In the genomic region with DNA sequence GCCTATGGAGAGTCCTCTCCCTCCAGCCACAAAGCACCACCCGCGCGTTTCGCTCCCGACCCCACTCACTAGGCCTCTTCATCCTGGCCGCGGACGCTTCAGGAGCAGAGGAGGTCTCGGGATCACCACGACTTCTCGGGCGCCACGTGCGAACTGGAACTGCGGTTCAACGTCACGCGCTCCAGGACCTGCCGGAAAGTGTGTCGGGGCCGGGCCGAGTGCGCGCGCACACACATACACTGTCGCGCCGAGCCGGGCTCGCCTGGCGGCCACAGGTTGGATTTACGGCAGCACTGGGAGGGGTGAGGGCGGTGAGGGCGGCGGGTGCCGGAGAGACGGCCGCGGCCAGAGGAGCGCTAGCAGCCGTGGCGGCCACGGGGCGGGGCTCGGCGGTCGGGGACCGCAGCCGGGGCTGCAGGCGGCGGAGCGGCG, we compare ENCODE assay signal across 8 mouse cellular contexts. TPM values are rescaled to one million over a fixed set of nuclear protein-coding genes. Genes with fewer than 3 reads are reported as not detected.
DNase-seq lines count a peak whose midpoint lies in the region; ATAC-seq and TF ChIP-seq lines count a peak whose summit lies in the region.

A gene (plus strand): TSS at position 279 of the 432 bp plus-strand sequence.
A gene (minus strand): TSS at position 293 of the 432 bp plus-strand sequence.

- H3K4me1 ChIP-seq in cortical plate, adult 2 months (ENCODE audit: control insufficient read depth, insufficient read depth, low read length) = peaks cover 2% of the 10 kb centered on the region

- 0 out of 2 replicates have a peak, but pooled peaks have one; percentile 48 for TF ChIP-seq POLR2A in cortical plate, adult 2 months (IDR thresholded peaks at IDR 0.05; ENCODE audit: extremely low read depth, insufficient read depth, low read length)

- no peak within 1 kb of the TSS for H3K27ac ChIP-seq in cortical plate, adult 2 months (ENCODE audit: insufficient read depth, low read length)

- DNase-seq in gastrocnemius, postnatal 10 days = peak; percentile 97
- DNase-seq in induced T-regulatory cell, adult 2 months (ENCODE audit: low read depth) = peak; percentile 97
- DNase-seq in left cerebral cortex, adult 9 months (ENCODE audit: low spot score in 2 of 2) = peak; percentile 89 to 95
- peak; percentile 98 for DNase-seq in right cerebral cortex, postnatal 14 days
- peak; percentile 92 to 97 for DNase-seq in urinary bladder, postnatal 36 days (ENCODE audit: low spot score in 2 of 2)

- peak; percentile 55 for ATAC-seq in activated CD4-positive, CD25-positive, alpha-beta regulatory T cell, adult 4 months
- peak; percentile 90 for ATAC-seq in megakaryocyte progenitor cell, adult 5-6 weeks (replicated peaks; ENCODE audit: poor library complexity)

- TF ChIP-seq CTCF in cortical plate, adult 2 months (IDR thresholded peaks at IDR 0.05; ENCODE audit: extremely low read depth, insufficient read depth, low read length) = no peak

- H3K4me3 ChIP-seq in cortical plate, adult 2 months (ENCODE audit: insufficient read depth, low read length) = peak within 1 kb of the TSS; percentile 45

RNA-seq across cellular contexts. Expression of the first gene that starts in this region (rescaled TPM):
- 10 to 100 TPM; 41.0 to 51.7 TPM for polyA plus RNA-seq in activated CD4-positive, CD25-positive, alpha-beta regulatory T cell, adult 4 months (2017; shearing (Covaris generic))
- polyA plus RNA-seq in cortical plate, adult 2 months (2012; rRNA removed) = 15.5 and 17.0 TPM in 2 replicates
- 10 to 100 TPM; 58.7 to 70.8 TPM for total RNA-seq in gastrocnemius, postnatal 10 days (2021)
- total RNA-seq in megakaryocyte progenitor cell, adult 5-6 weeks (2015) = 75.4 and 82.4 TPM in 2 replicates
- 52.3 and 80.5 TPM in 2 replicates for total RNA-seq in megakaryocyte progenitor cell, adult 5-6 weeks (2017)

RNA-seq across cellular contexts. Expression of the second gene that starts in this region (rescaled TPM):
- polyA plus RNA-seq in activated CD4-positive, CD25-positive, alpha-beta regulatory T cell, adult 4 months (2017; shearing (Covaris generic)) = 10 to 100 TPM; 61.3 to 74.2 TPM
- 55.6 and 57.8 TPM in 2 replicates for polyA plus RNA-seq in cortical plate, adult 2 months (2012; rRNA removed)
- total RNA-seq in gastrocnemius, postnatal 10 days (2021) = 10 to 100 TPM; 35.5 to 46.5 TPM
- total RNA-seq in megakaryocyte progenitor cell, adult 5-6 weeks (2015) = 365 and 481 TPM in 2 replicates
- total RNA-seq in megakaryocyte progenitor cell, adult 5-6 weeks (2017) = 301 and 405 TPM in 2 replicates

Comparison
In these comparisons a context has a peak if more than half of its experiments do, and no peak if none do; other contexts are left out.
1. RNA of the second gene that starts in this region (total RNA-seq): 301 to 481 TPM in megakaryocyte progenitor cell, adult 5-6 weeks; 35.5 to 46.5 TPM in gastrocnemius, postnatal 10 days; every median in the first group is over 4 times any median in the second.
2. Peak in every context shown above with its lines, with median percentiles within 50 percentile points of each other: DNase-seq.